Mouse (Mus musculus) liver, postnatal 0 days (tissue): Measurements from ENCODE around the gene Prr7.

Source experiments
- CTCF ChIP-seq: sonication (generic); IDR thresholded peaks from 2 replicates; pipeline ENCODE4 v1.5.1; 2016; ENCODE audit warnings: antibody characterized with exemption, low read depth
- EP300 ChIP-seq: IDR thresholded peaks from 2 replicates; pipeline ENCODE4 v1.6.1; 2016; ENCODE audit warnings: antibody characterized with exemption, low read depth, mild to moderate bottlenecking

DNA sequence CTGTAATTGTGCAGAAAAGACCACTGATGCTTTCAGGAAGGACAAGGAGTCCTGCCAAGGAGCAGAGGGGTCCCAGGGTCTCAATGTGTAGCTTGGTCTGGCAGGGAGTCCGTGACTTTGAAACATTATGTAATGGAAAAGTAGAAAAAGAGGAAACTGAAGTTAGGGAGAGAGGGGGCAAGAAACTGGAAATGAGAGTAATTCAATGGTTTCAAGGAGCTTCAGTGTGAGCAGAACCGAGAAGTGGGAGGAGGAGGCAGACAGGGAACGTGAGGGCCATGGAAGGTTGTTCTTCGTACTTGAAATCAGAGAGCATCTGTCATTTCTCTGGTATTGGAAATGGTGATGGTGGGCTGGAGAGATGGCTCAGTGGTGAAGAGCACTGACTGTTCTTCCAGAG lies 55.5 kb downstream of the Prr7 start:
- TF ChIP-seq CTCF, result no peak
- no peak for TF ChIP-seq EP300
